Comparison of ENCODE assay signal across 19 mouse cellular contexts in the genomic region with DNA sequence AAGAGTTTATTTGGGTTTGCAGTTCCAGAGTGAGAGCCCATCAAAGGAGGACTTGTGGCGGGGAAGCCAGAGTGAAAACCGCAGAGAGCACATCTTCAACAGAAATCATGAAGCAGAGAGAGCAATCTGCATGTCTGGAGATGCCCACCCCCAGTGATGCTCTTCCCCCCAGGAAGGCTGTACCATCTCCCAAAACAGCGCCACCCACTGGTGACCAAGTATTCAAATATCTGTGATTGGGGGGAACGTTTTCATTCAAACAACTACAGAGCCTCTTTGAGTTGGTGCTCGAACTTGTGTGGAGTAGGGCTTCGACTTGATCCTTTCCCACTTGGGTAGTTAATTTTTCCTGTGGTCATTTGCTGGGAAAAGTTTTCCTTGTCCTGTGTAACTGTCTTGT. TPM values are rescaled to one million over a fixed set of nuclear protein-coding genes. Genes with fewer than 3 reads are reported as not detected.
DNase-seq lines count a peak whose midpoint lies in the region; ATAC-seq and TF ChIP-seq lines count a peak whose summit lies in the region.
"Had no signal": no experiment of that assay in that cellular context is flagged by ENCODE, and none has a peak within 500 bp of the region (broad histone marks: within the 10 kb centered on the region; RNA-seq: fewer than 3 reads in every experiment).

No protein-coding gene starts in this region.

- no peak overlapping the region for H3K27ac ChIP-seq in forebrain, embryonic 11.5 days (ENCODE audit: low read depth, low read length)
- H3K27ac ChIP-seq in forebrain, embryonic 13.5 days, result no peak overlapping the region
- no peak overlapping the region for H3K27ac ChIP-seq in liver, embryonic 14.5 days
- H3K27ac ChIP-seq in liver, embryonic 11.5 days (ENCODE audit: low read depth, low read length), result no peak overlapping the region
- H3K27ac ChIP-seq: forebrain, embryonic 15.5 days; hindbrain, embryonic 10.5 days had no signal

- peaks cover 17% of the 10 kb centered on the region for H3K27me3 ChIP-seq in forebrain, embryonic 11.5 days (ENCODE audit: control insufficient read depth, insufficient read depth, low read length)
- peaks cover 43% of the 10 kb centered on the region for H3K27me3 ChIP-seq in forebrain, embryonic 13.5 days
- H3K27me3 ChIP-seq in liver, embryonic 14.5 days (ENCODE audit: control insufficient read depth, insufficient read depth, low read length), result peaks cover 21% of the 10 kb centered on the region
- peaks cover 27% of the 10 kb centered on the region for H3K27me3 ChIP-seq in liver, embryonic 11.5 days (replicated peaks; ENCODE audit: control insufficient read depth, insufficient read depth, low read length)

- peak; percentile 50 for DNase-seq in forebrain, embryonic 11.5 days (ENCODE audit: low spot score)
- no peak for DNase-seq in liver, embryonic 14.5 days (ENCODE audit: low read depth in 3 of 3, low spot score in 3 of 3)
- no peak for DNase-seq in liver, embryonic 11.5 days (ENCODE audit: low spot score)
- DNase-seq in thymus, postnatal 0 days (ENCODE audit: low spot score), result peak; percentile 32
- no peak for DNase-seq in thymus, postnatal 10 days (ENCODE audit: low spot score in 2 of 2)
- no peak for DNase-seq in layer of hippocampus, postnatal 25 days (ENCODE audit: extremely low spot score in 1 of 2, low spot score in 1 of 2)
- DNase-seq: cerebellum, adult 18-20 months; gastrocnemius, postnatal 14 days; kidney, adult 11 months; kidney, postnatal 4 days; liver; spleen, adult 18-20 months had no signal

- H3K4me3 ChIP-seq in forebrain, embryonic 11.5 days (ENCODE audit: low read depth, low read length), result no peak overlapping the region
- no peak overlapping the region for H3K4me3 ChIP-seq in forebrain, embryonic 13.5 days
- no peak overlapping the region for H3K4me3 ChIP-seq in liver, embryonic 14.5 days (ENCODE audit: insufficient read depth in 1 of 2, low read depth in 2 of 2, low read length in 2 of 2)
- H3K4me3 ChIP-seq in liver, embryonic 11.5 days (ENCODE audit: low read depth, low read length), result no peak overlapping the region
- H3K4me3 ChIP-seq: forebrain, embryonic 15.5 days; heart, embryonic 12.5 days; hindbrain, embryonic 10.5 days had no signal

- 84% methylated on average over 6 of the region's 6 CpGs for WGBS in forebrain, embryonic 11.5 days
- 80% methylated on average over 6 of the region's 6 CpGs for WGBS in forebrain, embryonic 13.5 days
- 56% methylated on average over 6 of the region's 6 CpGs for WGBS in liver, embryonic 14.5 days (ENCODE audit: insufficient replicate concordance)
- WGBS in liver, embryonic 11.5 days, result 71% methylated on average over 6 of the region's 6 CpGs

- H3K4me1 ChIP-seq in forebrain, embryonic 11.5 days (replicated peaks; ENCODE audit: control insufficient read depth, insufficient read depth, low read length), result peaks cover 7% of the 10 kb centered on the region; the same call in 1 of the 2 replicates
- peaks cover 20% of the 10 kb centered on the region for H3K4me1 ChIP-seq in forebrain, embryonic 13.5 days
- H3K4me1 ChIP-seq in liver, embryonic 14.5 days (replicated peaks; ENCODE audit: control insufficient read depth in 2 of 2, insufficient read depth in 2 of 2, low read length in 1 of 2), result no peaks in the 10 kb centered on the region
- peaks cover 3% of the 10 kb centered on the region; the same call in 1 of the 2 replicates for H3K4me1 ChIP-seq in liver, embryonic 11.5 days (replicated peaks; ENCODE audit: control insufficient read depth, insufficient read depth, low read length)

- H3K9me3 ChIP-seq in forebrain, embryonic 11.5 days (ENCODE audit: control insufficient read depth, low read length), result no peaks in the 10 kb centered on the region
- no peaks in the 10 kb centered on the region for H3K9me3 ChIP-seq in forebrain, embryonic 13.5 days (replicated peaks)
- H3K9me3 ChIP-seq in liver, embryonic 14.5 days (ENCODE audit: control insufficient read depth, low read length), result no peaks in the 10 kb centered on the region
- no peaks in the 10 kb centered on the region for H3K9me3 ChIP-seq in liver, embryonic 11.5 days (ENCODE audit: control insufficient read depth, low read length)
- H3K9me3 ChIP-seq: forebrain, embryonic 15.5 days; heart, embryonic 12.5 days; hindbrain, embryonic 10.5 days had no signal

- no peak for ATAC-seq in forebrain, embryonic 11.5 days (replicated peaks; ENCODE audit: low FRiP score)
- no peak for ATAC-seq in forebrain, embryonic 13.5 days
- ATAC-seq in liver, embryonic 14.5 days (ENCODE audit: insufficient read depth), result no peak
- no peak for ATAC-seq in liver, embryonic 11.5 days (replicated peaks; ENCODE audit: low FRiP score)
- ATAC-seq in activated CD4-positive, CD25-positive, alpha-beta regulatory T cell, adult 4 months, result no peak
- ATAC-seq: forebrain, embryonic 15.5 days had no signal

- TF ChIP-seq CTCF in liver, embryonic 14.5 days (IDR thresholded peaks at IDR 0.05; ENCODE audit: low read depth), result peak; percentile 19

- no peak overlapping the region for H3K4me2 ChIP-seq in forebrain, embryonic 11.5 days (ENCODE audit: low read depth, low read length, severe bottlenecking)
- H3K4me2 ChIP-seq in forebrain, embryonic 13.5 days, result no peak overlapping the region
- no peak overlapping the region for H3K4me2 ChIP-seq in liver, embryonic 14.5 days (ENCODE audit: low read depth)
- H3K4me2 ChIP-seq in liver, embryonic 11.5 days, result no peak overlapping the region
- H3K4me2 ChIP-seq: forebrain, embryonic 15.5 days; heart, embryonic 12.5 days; midbrain, embryonic 11.5 days had no signal

- no peak overlapping the region for H3K9ac ChIP-seq in forebrain, embryonic 11.5 days (ENCODE audit: low read length)
- no peak overlapping the region for H3K9ac ChIP-seq in forebrain, embryonic 13.5 days
- no peak overlapping the region for H3K9ac ChIP-seq in liver, embryonic 14.5 days (replicated peaks)
- H3K9ac ChIP-seq in liver, embryonic 11.5 days (ENCODE audit: low read depth, low read length), result no peak overlapping the region
- H3K9ac ChIP-seq: forebrain, embryonic 15.5 days; heart, embryonic 12.5 days had no signal

- no peaks in the 10 kb centered on the region for H3K36me3 ChIP-seq in forebrain, embryonic 11.5 days (ENCODE audit: control insufficient read depth, insufficient read depth, low read length)
- no peaks in the 10 kb centered on the region for H3K36me3 ChIP-seq in forebrain, embryonic 13.5 days (ENCODE audit: poor library complexity, severe bottlenecking)
- H3K36me3 ChIP-seq in liver, embryonic 14.5 days (replicated peaks; ENCODE audit: control insufficient read depth, insufficient read depth, low read depth), result no peaks in the 10 kb centered on the region
- H3K36me3 ChIP-seq in liver, embryonic 11.5 days (ENCODE audit: control insufficient read depth, insufficient read depth, low read length), result no peaks in the 10 kb centered on the region
- H3K36me3 ChIP-seq: forebrain, embryonic 15.5 days; heart, embryonic 12.5 days; hindbrain, embryonic 10.5 days had no signal

- TF ChIP-seq EP300 in liver, embryonic 14.5 days (IDR thresholded peaks at IDR 0.05; ENCODE audit: low read depth), result no peak

RNA-seq across cellular contexts. Expression of a gene that starts 1.1 kb away (rescaled TPM):
- not detected in 2 replicates for polyA plus RNA-seq in forebrain, embryonic 11.5 days (2014; fragmentation: Nextera tagmentation; extraction: Ambion mirVana)
- polyA plus RNA-seq in forebrain, embryonic 13.5 days (2015; fragmentation: Nextera tagmentation; extraction: Ambion mirVana), result 0.09 and 0.30 TPM in 2 replicates
- not detected in 2 replicates for polyA plus RNA-seq in liver, embryonic 14.5 days (2012; rRNA removed)
- polyA plus RNA-seq in liver, embryonic 14.5 days (2014; fragmentation: Nextera tagmentation; extraction: Ambion mirVana), result not detected in 2 replicates
- not detected in 2 replicates for polyA plus RNA-seq in liver, embryonic 11.5 days (2014; fragmentation: Nextera tagmentation; extraction: Ambion mirVana)
- 0.14 and 0.35 TPM in 2 replicates for polyA plus RNA-seq in thymus, postnatal 0 days (2015; fragmentation: Nextera tagmentation; extraction: Ambion mirVana)
- polyA plus RNA-seq in activated CD4-positive, CD25-positive, alpha-beta regulatory T cell, adult 4 months (2017; shearing (Covaris generic)), result under 1 TPM in 1 of 2 experiments, not detected in 1; 0.15 TPM
- total RNA-seq in layer of hippocampus, postnatal 25 days (2021), result 1 to 10 TPM in 1 of 2 experiments, under 1 TPM in 1; 0.62 to 1.3 TPM
- total RNA-seq: common myeloid progenitor, adult 5-6 weeks; gastrocnemius, postnatal 14 days had no signal
- polyA plus RNA-seq: heart, embryonic 12.5 days; hindbrain, embryonic 10.5 days; midbrain, embryonic 11.5 days had no signal

Comparison
In these comparisons a context has a peak if more than half of its experiments do, and no peak if none do; other contexts are left out.
1. DNase-seq: peak in forebrain, embryonic 11.5 days (single experiment) and thymus, postnatal 0 days (single experiment); none in liver, embryonic 14.5 days (0 of 3), liver, embryonic 11.5 days (single experiment), thymus, postnatal 10 days (0 of 2) and layer of hippocampus, postnatal 25 days (0 of 2).